Mouse (Mus musculus) thymus, postnatal 36 days (tissue): ENCODE results near the gene Zfp354c.

Experiments
- DNase-seq, 2 experiments: peaks; one replicate each; pipeline ENCODE4 v3.0.0; 2022; ENCODE audit warnings: mixed read lengths in 2 of 2

Zfp354c gene

DNA sequence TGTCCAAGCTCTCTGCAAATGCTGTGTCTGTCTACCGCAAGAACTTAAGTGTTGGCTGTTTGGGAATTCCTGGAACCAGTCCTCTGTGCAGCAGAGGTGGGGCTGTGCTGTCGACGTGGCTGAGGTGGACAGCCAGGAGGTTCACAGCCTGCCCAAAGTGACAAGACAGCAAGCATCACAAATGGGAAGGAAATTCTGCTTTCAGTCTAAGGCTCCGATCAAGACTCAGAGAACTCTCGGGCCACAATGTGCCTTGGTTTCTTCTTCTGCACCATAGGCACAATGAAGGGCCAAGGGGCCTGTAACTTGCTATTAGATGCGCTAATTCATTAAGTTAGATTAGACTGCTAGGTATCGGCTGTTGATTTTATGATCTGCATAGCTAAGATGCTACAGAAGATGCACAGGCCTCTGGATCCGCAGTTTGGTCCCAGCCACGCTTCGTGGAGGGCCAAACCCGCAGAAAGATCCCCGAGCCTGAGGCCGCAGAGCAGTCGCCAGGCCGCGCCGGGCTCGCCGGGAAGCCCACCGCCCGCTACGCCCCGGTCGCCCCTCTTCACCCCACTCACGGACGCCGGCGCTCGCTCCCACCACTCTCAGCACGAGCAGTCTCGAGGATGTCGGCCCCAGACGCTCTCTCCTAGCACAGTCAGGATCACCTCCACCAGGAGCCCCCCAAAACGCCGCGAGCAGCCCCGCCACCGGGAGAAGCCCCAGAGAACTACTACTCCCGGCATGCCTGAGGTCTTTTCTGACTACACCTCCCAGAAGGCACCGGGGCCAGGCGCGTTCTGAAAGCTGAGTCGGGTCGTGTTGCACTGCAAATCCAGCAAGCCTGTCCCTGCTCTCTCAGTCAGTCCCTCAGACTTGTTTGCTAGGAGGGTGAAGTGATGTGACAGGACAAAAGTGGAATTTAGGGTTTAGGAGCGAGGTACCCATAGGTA, at the start of gene Zfp354c:
Gene Zfp354c, minus strand, starts transcription at position 715 of the 944 bp plus-strand sequence.
- DNase-seq = peak; percentile 84 to 88

- DNase-seq = peak; percentile 35 to 48
These were observed 23.6 kb upstream of the Zfp354c start for GRCm38 (mm10) chr11:50850989-50851601.

DNA sequence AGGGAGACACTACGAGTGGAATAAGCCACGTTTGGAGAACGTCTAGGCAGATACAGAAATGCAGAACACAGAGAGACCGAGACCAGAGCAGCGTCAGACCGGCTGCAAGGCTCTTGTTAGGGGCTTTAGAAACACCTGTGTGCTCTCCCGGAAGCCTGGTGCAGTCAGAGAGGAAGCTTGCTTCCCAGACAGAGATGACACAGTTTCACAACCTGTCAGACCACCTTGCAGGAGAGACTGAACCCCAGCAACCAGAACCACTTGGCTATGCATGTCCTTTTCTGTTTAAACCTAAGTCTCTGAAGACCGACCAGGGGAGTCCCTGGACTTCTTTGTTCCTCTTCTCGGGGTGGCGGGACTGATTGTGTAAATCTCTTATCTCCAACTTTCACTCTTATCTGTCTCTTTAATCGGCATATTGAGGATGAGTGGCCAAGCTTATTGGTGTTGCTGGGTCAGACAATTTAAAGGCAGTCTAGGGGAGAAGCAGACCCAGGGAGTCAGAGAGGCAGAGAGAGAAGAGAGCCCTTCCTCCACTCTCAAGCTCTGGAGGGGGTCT, 22.7 kb upstream of the Zfp354c start, which contains the start of gene Grm6:
Gene Grm6, plus strand, starts transcription at position 509 of the 559 bp plus-strand sequence.
- peak; percentile 48 to 67 for DNase-seq

DNA sequence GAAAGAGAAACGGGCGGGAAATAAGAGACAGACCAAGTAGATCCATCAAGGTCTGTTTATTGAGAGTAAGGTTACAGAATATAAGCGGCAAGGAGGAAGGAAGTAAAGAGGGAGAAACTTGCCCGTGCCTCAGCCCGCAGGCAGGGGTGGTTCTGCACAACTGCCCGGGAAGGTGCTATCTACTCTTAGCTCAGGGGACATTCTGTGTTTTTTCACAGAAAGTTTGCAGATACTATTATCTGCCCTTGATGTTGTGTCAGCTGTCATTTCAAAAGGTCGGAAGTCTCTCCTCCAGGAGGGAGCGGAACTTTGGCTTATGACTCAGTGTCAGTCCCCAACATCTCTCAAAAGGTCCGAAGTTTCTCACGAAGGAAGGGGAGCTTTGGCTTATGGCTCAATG, 21.8 kb upstream of the Zfp354c start:
- peak in 1 of 2 experiments; percentile 16 for DNase-seq

DNA sequence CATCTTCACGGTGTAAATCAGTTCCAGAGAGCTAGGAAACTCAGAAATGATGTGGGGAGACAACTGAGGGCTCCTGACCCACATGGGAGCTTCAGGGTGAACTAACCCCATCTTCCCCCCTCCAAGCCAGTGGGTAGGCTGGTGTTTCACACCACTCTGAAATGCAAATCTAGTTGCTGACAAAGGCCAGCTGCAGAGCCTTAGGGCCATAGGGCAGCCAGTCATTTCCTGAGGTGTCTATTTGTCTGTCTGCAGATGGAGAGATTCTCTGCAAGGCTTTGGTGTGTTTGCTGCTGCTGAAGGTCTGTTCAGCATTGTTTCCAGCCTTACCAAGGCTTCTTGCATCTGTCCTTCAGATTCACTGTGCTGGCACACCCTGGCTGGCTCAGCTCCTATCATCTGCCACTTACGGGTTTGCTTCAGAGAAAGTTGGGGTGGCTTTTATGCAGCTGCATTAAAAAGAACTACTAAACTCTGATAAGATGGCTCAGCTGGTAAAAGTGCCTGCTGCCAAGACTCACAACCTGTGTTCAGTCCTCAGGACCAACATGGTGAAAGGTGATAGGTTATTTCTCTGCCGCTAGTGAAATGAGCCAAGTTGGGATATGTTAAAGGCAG, 21.1 kb upstream of the Zfp354c start:
- peak; percentile 18 to 32 for DNase-seq

DNA sequence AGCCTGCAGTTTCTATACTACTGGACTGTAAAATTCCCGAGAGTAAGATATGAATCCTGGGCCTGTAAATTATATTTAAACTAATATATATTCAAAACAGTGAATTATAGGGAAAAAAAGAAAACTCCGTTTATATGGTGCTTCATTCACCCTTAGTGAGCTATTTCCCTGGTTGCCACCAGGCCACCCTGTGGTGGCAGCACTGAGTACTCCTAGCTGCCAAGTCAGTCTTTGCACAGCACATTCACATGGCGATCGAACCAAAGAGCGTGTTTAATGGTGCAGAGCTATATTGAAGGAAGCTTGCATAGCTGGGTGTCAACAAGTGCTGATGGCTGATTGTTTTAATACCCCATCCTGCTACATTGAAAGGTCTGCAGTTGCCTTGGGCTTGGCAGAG, 19.5 kb upstream of the Zfp354c start:
- no peak for DNase-seq

DNA sequence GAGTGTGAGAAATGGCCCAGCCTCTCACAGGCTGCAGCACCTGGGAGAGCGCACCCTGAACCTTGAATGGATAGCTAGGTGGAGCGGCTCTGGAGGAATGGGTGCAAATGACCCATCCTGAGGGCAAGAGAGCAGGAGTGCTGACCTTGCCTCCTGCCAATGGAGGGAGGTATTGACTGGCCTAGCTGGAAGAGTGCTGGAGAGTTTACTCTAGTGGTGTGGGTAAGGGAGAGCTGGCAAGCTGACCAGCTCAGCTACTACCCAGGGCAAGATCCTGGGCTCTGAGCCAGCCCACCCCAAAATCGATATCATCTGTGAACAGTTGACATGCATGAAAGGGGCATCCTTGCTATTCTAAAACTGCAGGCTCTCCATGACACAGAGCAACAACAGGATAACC, 18.4 kb upstream of the Zfp354c start:
- DNase-seq = no peak

DNA sequence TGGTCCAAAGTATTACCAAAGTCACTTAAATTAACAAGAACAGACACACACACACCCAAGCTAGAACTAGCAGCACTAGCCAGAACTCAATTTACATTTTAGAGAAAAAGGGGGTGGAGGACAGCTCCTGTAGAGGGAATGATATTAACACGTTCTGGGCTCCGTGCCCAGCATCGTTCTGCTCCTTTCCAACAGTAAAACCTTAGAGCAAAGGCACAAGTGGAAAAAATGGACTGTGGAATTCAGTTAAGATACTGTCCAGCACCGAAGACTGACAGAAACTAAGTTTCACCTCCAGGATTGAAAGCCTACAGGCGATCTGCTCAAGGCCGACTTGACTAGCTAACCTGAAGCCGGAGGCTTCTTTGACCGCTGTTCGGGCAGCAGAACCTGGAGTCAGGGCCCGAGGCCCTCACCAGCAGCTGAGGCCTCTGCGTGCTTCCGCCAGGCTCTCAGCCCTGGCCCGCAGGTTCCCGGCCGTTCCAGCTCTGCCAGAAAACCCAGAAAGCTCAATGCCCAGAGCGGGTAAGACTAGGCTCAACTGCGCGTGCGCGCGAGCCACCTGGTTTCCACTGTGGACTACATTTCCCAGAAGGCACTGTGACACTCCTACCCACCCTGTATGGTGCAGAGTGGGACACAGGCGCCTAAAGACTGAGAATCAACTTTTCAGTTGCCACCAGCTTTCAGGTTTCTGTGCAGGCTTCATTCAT, 13.7 kb upstream of the Zfp354c start, which contains the start of gene Zfp879:
Gene Zfp879, minus strand, starts transcription at position 530 of the 713 bp plus-strand sequence.
- DNase-seq = peak; percentile 86 to 89

GRCm38 (mm10) chr11:50835727-50836126, 8.2 kb upstream of the Zfp354c start:
- DNase-seq = no peak

GRCm38 (mm10) chr11:50826214-50826613, 1.3 kb downstream of the Zfp354c start:
- DNase-seq = no peak

- DNase-seq = no peak
These were observed 13.3 kb downstream of the Zfp354c start for GRCm38 (mm10) chr11:50814233-50814632.

DNA sequence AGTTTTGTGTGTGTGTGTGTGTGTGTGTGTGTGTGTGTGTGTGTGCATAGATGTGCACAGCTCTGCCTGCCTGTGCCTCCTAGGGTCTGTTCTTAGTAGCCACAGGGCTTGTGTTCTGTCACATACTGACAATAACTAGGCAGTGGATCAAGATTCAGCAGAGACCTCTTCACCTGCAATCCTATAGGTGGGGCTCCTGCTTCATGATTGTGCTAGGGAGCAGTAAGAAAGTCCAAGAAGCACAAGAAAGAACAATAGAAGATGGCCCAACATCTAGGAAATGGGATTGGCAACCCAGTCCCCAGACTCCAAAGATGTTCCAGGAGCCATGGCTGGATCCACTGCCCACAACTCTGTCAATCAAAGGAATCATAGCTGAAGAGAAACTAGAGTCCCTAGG, 28.7 kb downstream of the Zfp354c start:
- DNase-seq = no peak

GRCm38 (mm10) chr11:50797674-50798073, 29.9 kb downstream of the Zfp354c start:
- DNase-seq = no peak

DNA sequence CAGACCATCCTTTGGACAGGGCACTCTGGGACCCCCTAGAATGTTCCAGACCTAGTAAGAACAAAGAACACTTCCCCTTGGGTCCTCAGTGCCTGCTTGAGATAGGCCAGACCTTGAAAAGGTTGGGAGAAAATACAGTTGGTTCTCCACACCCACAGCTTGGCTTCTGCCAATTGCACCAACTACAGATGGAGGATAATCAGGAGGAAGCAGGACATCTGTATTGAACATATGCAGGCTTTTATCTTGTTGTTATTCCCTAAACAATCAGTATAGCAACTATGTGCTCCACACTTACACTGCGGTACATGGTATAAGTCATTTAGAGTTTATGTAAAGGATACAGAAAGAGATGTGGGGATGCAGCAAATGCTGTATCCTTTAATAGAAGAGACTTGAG, 56.5 kb downstream of the Zfp354c start:
- no peak for DNase-seq

DNA sequence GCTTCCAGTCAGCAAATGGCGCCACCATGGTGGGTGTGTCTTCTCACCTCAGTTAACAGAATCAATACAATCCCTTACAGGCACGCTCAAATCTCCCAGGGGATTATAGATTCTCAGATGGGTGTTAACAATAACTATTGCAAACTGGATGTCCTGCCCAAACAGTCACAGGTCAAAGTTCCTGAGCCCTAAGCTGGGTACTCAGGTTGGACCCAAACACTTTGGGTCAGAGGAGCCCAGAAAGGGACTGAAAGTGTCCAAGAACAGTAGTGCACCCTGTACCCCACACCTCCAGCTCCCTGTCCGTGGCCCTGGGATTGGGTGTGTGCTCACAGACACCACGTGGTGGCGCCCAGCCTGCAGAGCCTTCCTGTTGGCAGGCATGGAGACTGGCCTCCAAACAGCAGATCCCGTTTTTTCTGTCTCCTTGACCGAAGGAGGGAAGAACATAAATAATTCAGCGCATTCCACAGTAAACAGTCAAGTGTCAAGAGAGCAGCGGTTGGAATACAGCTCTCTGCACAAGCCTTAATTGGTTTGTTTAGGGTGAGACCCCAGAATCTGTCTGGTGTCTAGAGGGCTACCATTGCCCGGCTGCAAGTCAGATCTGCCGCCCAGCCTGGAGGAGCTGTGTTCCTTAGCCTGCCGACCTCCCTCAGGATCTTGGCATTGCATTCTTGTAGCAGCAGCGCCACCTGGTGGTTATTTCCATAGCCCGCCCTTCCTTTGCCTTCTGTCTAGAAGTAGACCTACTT, 58.4 kb downstream of the Zfp354c start:
- DNase-seq = peak; percentile 61 to 71

- DNase-seq = peak; percentile 28 to 31
These were observed 60.5 kb downstream of the Zfp354c start for GRCm38 (mm10) chr11:50767039-50767438.

DNA sequence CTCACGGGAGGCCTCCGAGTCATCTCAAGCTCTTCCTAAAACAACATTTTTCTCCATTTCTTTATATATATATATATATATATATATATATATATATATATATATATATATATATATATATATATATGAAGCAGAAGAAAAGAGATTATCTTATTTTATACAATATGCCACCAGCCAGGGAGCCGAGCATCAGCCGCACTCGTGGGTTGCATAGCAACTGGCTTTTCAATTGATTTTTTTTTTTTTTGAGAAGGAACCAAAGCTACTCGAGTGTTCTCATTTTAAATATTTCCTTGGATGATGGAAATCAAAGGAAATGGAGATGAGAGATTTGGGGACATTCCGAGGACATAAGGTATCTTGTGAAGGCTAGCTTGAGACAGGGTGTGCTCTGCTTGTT, 61.1 kb downstream of the Zfp354c start:
- no peak for DNase-seq
